Mouse (Mus musculus) hindbrain, embryonic 16.5 days (tissue): ENCODE data around the gene Ccr8. TPM values are rescaled to one million over a fixed set of nuclear protein-coding genes. Genes with fewer than 3 reads are reported as not detected.

ENCODE experiments used
- ATAC-seq: fragments of 200-750 bp; cut with Nextera tagmentation; 2 replicates; pipeline ENCODE4 v1.8.0; 2017; ENCODE audit warnings: moderate TSS enrichment, moderate library complexity
- H3K27ac ChIP-seq: fragments of 300-500 bp; sonication (generic); 2 replicates; pipeline ENCODE4 v1.5.1; 2014; ENCODE audit warnings: low read depth, mild to moderate bottlenecking, control low read depth, low read length, moderate library complexity
- H3K27me3 ChIP-seq: fragments of 300-500 bp; sonication (generic); replicated peaks from 2 replicates; pipeline ENCODE4 v1.6.1; 2014; ENCODE audit warnings: low read length; ENCODE audit not compliant: control insufficient read depth, insufficient read depth
- H3K36me3 ChIP-seq: fragments of 300-500 bp; sonication (generic); 2 replicates; pipeline ENCODE4 v1.6.1; 2014; ENCODE audit warnings: mild to moderate bottlenecking, low read length, moderate library complexity, mixed read lengths; ENCODE audit not compliant: control insufficient read depth, insufficient read depth
- H3K4me1 ChIP-seq: fragments of 300-500 bp; sonication (generic); 2 replicates; pipeline ENCODE4 v1.6.1; 2014; ENCODE audit warnings: low read depth, low read length; ENCODE audit not compliant: control insufficient read depth, insufficient read depth
- H3K4me2 ChIP-seq: fragments of 300-500 bp; sonication (generic); 2 replicates; pipeline ENCODE4 v1.6.1; 2014; ENCODE audit warnings: mild to moderate bottlenecking, low read length, control low read depth, moderate library complexity
- H3K4me3 ChIP-seq: fragments of 300-500 bp; sonication (generic); 2 replicates; pipeline ENCODE4 v1.5.1; 2014; ENCODE audit warnings: mild to moderate bottlenecking, low read length, control low read depth, moderate library complexity
- H3K9ac ChIP-seq: fragments of 300-500 bp; sonication (generic); 2 replicates; pipeline ENCODE4 v1.6.1; 2014; ENCODE audit warnings: low read depth, mild to moderate bottlenecking, control low read depth, low read length, moderate library complexity
- H3K9me3 ChIP-seq: fragments of 300-500 bp; sonication (generic); 2 replicates; pipeline ENCODE4 v1.6.1; 2014; ENCODE audit warnings: mild to moderate bottlenecking, low read length, moderate library complexity; ENCODE audit not compliant: control insufficient read depth
- WGBS: fragments of 180-500 bp; shearing (Covaris S2); extraction: QIAGEN DNeasy Blood & Tissue Kit; methylation state at CpG from one replicate; pipeline ENCODE4 v1.1.7; 2014; 5-methylcytosine and 5-hydroxymethylcytosine counted together
- polyA plus RNA-seq: library from polyadenylated mRNA; unstranded; fragments of >200 nt; fragmentation: Nextera tagmentation; extraction: Ambion mirVana; gene quantifications from 2 replicates; pipeline ENCODE4 v1.2.1, GENCODE M21; 2015

Gene Ccr8
- polyA plus RNA-seq, 1 experiment from 2014 or later: not detected

DNA sequence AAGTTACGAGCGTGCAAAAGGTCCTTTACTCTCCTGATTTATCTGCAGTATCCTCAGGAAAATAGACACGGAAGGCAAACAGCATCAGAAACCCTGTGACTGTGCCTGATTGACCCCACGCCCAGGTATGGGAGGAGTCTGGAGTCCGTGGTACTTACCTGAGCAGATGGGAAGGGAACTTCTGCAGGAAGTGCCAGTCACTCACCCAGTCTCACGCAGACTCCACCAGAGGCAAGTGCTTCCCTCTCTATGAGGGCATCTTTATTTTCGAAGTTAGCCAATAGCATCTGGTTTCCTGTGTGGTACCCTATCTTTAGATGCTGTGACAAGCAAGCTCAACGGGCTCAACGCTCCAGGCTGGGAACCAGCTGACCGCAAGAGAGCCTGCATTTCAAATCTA, 23.9 kb upstream of the Ccr8 start:
- 73% methylated on average over 10 of the region's 10 CpGs for WGBS
- H3K4me3 ChIP-seq: no peak overlapping the region
- H3K4me2 ChIP-seq: no peak overlapping the region
- no peaks in the 10 kb centered on the region for H3K9me3 ChIP-seq
- no peaks in the 10 kb centered on the region for H3K36me3 ChIP-seq
- no peak for ATAC-seq
- H3K4me1 ChIP-seq: no peaks in the 10 kb centered on the region
- no peak overlapping the region for H3K9ac ChIP-seq
- H3K27ac ChIP-seq: no peak overlapping the region
- H3K27me3 ChIP-seq: no peaks in the 10 kb centered on the region; the same call in 1 of the 2 replicates

DNA sequence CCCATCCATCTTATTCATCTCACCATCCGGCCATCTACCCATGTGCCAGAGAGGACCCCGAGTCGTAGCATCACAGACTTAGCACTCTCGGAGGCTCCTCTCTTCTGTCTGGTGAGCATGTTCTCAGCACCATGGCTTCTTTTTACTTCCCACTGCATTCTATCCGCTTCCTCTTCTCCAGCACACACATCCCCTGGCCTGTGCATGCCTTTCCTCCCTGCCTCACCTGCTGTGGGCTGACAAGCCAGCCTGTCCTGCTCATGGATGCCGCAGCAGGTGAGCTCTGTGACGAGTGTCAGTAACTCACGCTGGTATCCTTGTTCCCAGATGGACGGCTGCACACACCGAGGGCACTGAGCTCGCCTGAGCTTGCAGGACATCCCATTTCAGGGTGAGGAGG, 22.1 kb upstream of the Ccr8 start, which contains the start of gene Cx3cr1:
Gene Cx3cr1, minus strand, starts transcription at position 101 of the 400 bp plus-strand sequence.
- H3K4me1 ChIP-seq: no peaks in the 10 kb centered on the region
- no peaks in the 10 kb centered on the region for H3K36me3 ChIP-seq
- H3K27ac ChIP-seq: no peak within 1 kb of the TSS
- no peak within 1 kb of the TSS for H3K4me3 ChIP-seq
- ATAC-seq: no peak
- H3K9me3 ChIP-seq: no peaks in the 10 kb centered on the region
- WGBS: 87% methylated on average over 11 of the region's 11 CpGs
- H3K4me2 ChIP-seq: no peak within 1 kb of the TSS
- no peak within 1 kb of the TSS for H3K9ac ChIP-seq
- no peaks in the 10 kb centered on the region; the same call in 1 of the 2 replicates for H3K27me3 ChIP-seq

DNA sequence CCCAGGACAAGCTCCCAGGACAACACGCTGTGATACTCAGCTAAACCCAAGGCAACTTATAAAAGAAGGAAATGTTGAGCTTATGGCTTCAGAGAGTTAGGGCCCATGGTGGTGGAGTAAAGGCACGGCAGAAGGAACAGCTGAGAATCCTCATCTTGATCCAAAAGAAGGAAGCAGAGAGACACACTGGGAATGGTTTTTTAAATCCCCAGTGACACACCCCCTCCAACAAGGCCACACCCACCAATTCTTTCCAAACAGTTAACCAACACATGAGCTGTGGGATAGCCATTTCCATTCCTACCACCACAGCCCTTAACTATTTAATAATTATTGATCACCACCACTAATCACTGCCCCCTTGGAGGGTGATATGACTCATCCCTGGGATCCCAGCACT, 20.7 kb upstream of the Ccr8 start:
- no peak overlapping the region for H3K4me3 ChIP-seq
- no peaks in the 10 kb centered on the region for H3K9me3 ChIP-seq
- no peaks in the 10 kb centered on the region; the same call in 1 of the 2 replicates for H3K27me3 ChIP-seq
- H3K4me2 ChIP-seq: no peak overlapping the region
- H3K36me3 ChIP-seq: no peaks in the 10 kb centered on the region
- H3K9ac ChIP-seq: no peak overlapping the region
- no peak for ATAC-seq
- H3K27ac ChIP-seq: no peak overlapping the region
- no peaks in the 10 kb centered on the region for H3K4me1 ChIP-seq
- WGBS: 71% methylated on average over 2 of the region's 2 CpGs

DNA sequence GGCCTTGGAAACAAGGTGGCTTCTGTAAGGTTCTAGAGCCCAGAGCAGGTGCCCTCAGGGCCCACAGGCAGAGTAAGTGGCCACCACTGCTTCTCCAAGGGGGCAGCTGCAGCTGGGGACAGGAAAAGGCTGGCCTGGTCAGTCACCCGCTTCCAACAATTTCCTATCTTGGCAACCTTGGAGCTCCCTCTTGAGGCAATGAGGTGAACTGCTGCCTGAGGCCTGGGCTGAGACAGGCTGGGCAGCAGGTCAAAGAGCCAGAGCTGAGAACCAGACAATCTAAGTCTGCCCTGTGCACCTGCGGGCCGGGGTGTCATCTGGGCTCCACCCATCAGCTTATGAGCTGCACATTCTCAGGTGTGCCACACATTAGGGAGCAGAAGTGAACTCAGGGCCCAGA, 18.7 kb upstream of the Ccr8 start:
- Histone ChIP-seq H3K9me3 (no peaks in the 10 kb centered on the region), H3K36me3 (no peaks in the 10 kb centered on the region), H3K4me3 (no peak overlapping the region), H3K9ac (no peak overlapping the region), H3K27ac (no peak overlapping the region), H3K27me3 (no peaks in the 10 kb centered on the region; the same call in 1 of the 2 replicates), H3K4me1 (no peaks in the 10 kb centered on the region), H3K4me2 (no peak overlapping the region)
- 22% methylated on average over 3 of the region's 3 CpGs for WGBS
- ATAC-seq: no peak

DNA sequence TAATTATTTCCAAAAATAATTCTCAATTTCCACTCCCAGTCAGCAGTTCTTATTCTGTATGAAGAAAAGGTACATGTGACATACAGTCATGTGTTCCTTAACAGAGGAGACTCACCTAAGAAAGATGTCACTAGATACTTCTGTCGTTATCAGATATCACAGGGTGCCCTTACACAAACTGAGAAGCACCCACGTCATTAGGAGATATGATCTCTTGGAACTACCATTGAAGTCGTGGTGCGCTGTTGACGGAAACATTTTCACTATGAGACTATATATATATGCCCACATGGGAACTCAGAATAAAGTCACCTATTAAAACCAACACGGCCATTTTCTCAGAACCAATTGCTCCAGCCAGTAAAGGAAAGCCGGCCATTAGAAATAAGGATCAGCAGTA, 17.4 kb upstream of the Ccr8 start:
- Histone ChIP-seq H3K9me3 (no peaks in the 10 kb centered on the region), H3K9ac (no peak overlapping the region), H3K27me3 (no peaks in the 10 kb centered on the region), H3K4me3 (no peak overlapping the region), H3K4me1 (no peaks in the 10 kb centered on the region), H3K4me2 (no peak overlapping the region), H3K27ac (no peak overlapping the region), H3K36me3 (no peaks in the 10 kb centered on the region)
- no peak for ATAC-seq
- WGBS: 92% methylated on average over 7 of the region's 7 CpGs

DNA sequence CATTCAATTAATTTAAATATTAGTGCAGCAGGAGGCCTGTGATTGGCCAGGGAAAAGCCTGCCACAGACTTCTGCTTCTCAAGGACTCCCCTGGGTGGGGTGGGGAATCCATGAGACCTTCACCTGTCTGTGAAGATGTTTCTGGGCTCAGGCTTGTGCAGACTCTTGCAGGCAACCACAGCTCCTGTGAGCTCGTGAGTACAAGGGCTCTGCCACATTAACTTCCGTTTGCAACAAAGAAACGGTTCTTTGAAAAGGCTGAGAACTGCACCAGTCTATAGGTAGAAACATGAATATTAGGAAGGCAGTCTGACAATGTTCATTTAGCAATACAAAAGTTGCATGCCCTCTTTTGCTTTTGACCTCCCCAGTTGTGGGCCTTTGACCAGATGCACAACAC, 13.7 kb upstream of the Ccr8 start:
- no peak for ATAC-seq
- no peaks in the 10 kb centered on the region for H3K36me3 ChIP-seq
- H3K4me2 ChIP-seq: no peak overlapping the region
- no peaks in the 10 kb centered on the region for H3K9me3 ChIP-seq
- H3K4me3 ChIP-seq: no peak overlapping the region
- H3K27ac ChIP-seq: no peak overlapping the region
- H3K9ac ChIP-seq: no peak overlapping the region
- 93% methylated on average over 3 of the region's 3 CpGs for WGBS
- no peaks in the 10 kb centered on the region for H3K27me3 ChIP-seq
- no peaks in the 10 kb centered on the region for H3K4me1 ChIP-seq

DNA sequence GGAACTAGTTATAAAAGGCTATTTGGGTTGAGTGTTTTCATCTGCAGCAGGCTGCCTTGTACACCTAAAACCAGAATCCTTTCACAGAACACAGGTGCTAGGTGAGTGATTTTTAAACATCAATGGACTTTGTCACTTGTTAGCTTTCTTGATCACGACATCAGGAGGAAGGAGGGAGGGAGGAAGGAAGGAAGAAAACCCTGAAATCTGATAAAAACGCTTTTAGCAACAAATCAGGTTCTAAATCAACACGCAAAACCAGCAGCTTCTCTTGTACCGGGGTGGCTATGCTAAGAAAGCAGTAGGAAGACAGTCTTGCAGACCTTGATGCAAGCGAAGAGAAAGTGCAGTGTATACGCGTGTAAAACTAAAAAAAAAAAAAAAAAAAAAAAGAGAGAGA, 12.0 kb upstream of the Ccr8 start:
- Histone ChIP-seq H3K9me3 (no peaks in the 10 kb centered on the region), H3K4me2 (no peak overlapping the region), H3K36me3 (no peaks in the 10 kb centered on the region), H3K9ac (no peak overlapping the region), H3K4me3 (no peak overlapping the region), H3K27ac (no peak overlapping the region), H3K4me1 (no peaks in the 10 kb centered on the region), H3K27me3 (no peaks in the 10 kb centered on the region)
- 76% methylated on average over 7 of the region's 7 CpGs for WGBS
- ATAC-seq: no peak

DNA sequence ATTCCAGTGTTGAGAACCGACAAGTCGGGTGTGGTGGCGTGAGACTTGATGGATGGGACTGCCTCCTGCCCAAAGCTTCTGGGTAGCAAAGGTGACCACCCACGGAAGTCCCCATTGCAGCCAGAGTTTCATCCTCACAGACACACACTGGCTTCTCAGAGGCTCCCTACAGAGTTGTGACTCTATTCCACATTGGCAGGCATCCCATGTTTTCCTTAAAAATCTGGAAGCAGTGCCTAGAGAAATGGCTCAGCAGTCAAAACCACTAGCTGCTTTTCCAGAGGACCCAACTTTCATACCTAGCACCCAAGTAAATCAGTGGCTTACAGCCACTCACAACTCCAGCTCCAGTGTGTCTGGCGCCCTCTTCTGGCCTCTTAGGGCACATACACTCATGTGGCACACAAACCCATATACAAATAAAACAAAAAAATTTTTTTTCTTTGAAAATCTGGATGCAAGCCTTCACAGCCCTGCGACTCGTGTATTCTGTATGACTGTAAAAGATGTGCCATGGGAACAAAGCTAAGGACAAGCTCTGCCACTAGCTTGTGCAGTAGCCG, 11.3 kb upstream of the Ccr8 start:
- H3K4me1 ChIP-seq: no peaks in the 10 kb centered on the region
- 81% methylated on average over 8 of the region's 8 CpGs for WGBS

DNA sequence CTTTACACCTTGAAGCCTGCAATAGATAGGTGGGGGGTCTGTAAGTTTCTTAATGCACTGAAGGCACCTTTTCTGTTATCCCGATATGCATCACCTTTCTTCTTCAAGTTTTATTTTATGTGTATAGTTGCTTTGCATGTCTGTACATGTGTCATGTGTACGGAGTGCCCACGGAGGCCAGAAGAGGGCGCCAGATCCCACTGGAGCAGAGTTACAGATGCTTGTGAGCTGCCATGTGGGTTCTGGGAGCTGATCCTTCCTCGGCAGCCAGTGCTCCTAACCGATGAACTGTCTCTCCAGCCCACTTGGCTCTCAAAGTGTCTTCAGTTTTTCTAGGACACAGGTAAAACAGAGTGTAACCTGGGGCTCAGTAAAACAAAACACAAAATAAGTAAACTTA, 10.7 kb upstream of the Ccr8 start:
- Histone ChIP-seq H3K9ac (no peak overlapping the region), H3K9me3 (no peaks in the 10 kb centered on the region), H3K4me3 (no peak overlapping the region), H3K27me3 (no peaks in the 10 kb centered on the region), H3K4me1 (no peaks in the 10 kb centered on the region), H3K4me2 (no peak overlapping the region), H3K36me3 (no peaks in the 10 kb centered on the region), H3K27ac (no peak overlapping the region)
- no peak for ATAC-seq
- 74% methylated on average over 6 of the region's 6 CpGs for WGBS

More for the DNA sequence above, 11.3 kb upstream of the Ccr8 start:
- no peak overlapping the region for H3K9ac ChIP-seq
- no peaks in the 10 kb centered on the region for H3K36me3 ChIP-seq
- H3K9me3 ChIP-seq: no peaks in the 10 kb centered on the region
- no peaks in the 10 kb centered on the region for H3K27me3 ChIP-seq
- ATAC-seq: no peak
- H3K27ac ChIP-seq: no peak overlapping the region
- no peak overlapping the region for H3K4me3 ChIP-seq
- H3K4me2 ChIP-seq: no peak overlapping the region

DNA sequence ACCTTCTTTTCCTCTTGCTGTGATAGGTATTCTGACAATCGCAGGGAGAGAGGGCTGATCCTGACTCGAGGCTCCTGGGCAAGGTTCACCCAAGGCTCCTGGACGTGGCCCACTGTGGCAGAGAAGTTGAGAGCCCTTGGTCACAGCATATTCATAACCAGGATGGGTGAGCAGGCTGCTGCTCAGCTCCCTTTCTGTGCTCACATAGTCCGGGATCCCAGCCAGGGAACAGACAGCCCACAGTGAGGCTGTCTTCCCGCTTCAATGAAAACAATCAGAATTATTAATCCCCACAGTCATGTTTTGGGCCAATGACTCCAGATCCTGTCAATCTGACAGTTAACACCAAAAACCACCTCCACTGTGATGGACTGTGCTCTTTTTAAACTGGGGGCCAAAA, 9.9 kb upstream of the Ccr8 start:
- Histone ChIP-seq H3K27ac (no peak overlapping the region), H3K36me3 (no peaks in the 10 kb centered on the region), H3K27me3 (no peaks in the 10 kb centered on the region), H3K4me3 (no peak overlapping the region), H3K9me3 (0 out of 2 replicates have a peak, but pooled peaks cover under 1% of the 10 kb centered on the region), H3K4me2 (no peak overlapping the region), H3K9ac (no peak overlapping the region), H3K4me1 (no peaks in the 10 kb centered on the region)
- 72% methylated on average over 5 of the region's 5 CpGs for WGBS
- ATAC-seq: no peak
